Mouse (Mus musculus) liver, embryonic 14.5 days (tissue): ENCODE data around the gene Fermt1.

Experiments
- CTCF ChIP-seq: IDR thresholded peaks from 2 replicates; pipeline ENCODE4 v1.5.1; 2016; ENCODE audit warnings: antibody characterized with exemption, low read depth, control low read depth
- EP300 ChIP-seq: IDR thresholded peaks from 2 replicates; pipeline ENCODE4 v1.6.1; 2016; ENCODE audit warnings: antibody characterized with exemption, low read depth

DNA sequence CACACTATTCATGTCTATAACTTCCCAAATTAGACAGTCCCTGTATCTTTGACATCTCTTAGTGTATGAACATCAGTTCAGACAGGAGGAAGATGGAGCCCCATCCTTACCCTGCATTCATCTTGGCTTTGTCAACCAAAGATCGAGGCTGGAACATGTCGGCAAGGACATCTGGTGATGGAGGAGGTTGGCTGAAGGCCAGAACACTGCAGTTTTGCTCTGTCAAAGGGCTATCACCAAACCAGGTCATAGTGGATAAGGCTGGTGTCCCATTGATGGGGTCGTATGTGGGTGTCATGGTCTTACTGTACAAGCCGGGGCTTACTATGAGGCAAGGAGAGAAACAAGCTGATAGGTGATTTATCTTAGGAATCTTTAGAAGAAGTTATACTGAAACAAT lies 11.0 kb downstream of the Fermt1 start:
- TF ChIP-seq EP300: no peak
- no peak for TF ChIP-seq CTCF
